Mouse (Mus musculus) brain, embryonic 14.5 days (tissue): ENCODE measurements at regions not wholly inside any gene's neighbourhood (a gene's known extent, or its start where the extent isn't known, plus 50 kb on each side); places are given as distances from the start of the nearest gene placed in this dataset.

Experiments used
- CTCF ChIP-seq: fragments of 200-500 bp; IDR thresholded peaks from 2 replicates; pipeline ENCODE4 v1.5.1; 2012; ENCODE audit warnings: inconsistent platforms, mild to moderate bottlenecking, moderate library complexity, borderline replicate concordance; ENCODE audit not compliant: insufficient read depth, insufficient read length; ENCODE audit errors: extremely low read depth
- POLR2A ChIP-seq: fragments of 200-500 bp; IDR thresholded peaks from 2 replicates; pipeline ENCODE4 v1.6.1; 2012; ENCODE audit warnings: mild to moderate bottlenecking, inconsistent platforms, borderline replicate concordance; ENCODE audit not compliant: poor library complexity, insufficient read depth, insufficient read length, severe bottlenecking; ENCODE audit errors: extremely low read depth

- TF ChIP-seq POLR2A (no peak), CTCF (no peak)
These were observed 145.2 kb downstream of the Tmsb4x start for GRCm38 (mm10) chrX:167063881-167064280.
